Mouse (Mus musculus): ENCODE results near the gene Vwa5b1.

The Vwa5b1 gene

GRCm38 (mm10) chr4:138635428-138636145, at the start of gene Vwa5b1:
Gene Vwa5b1 (minus strand): TSS chr4:138635884.
- DNase-seq (ENCODE audit: low read depth) = no peak

GRCm38 (mm10) chr4:138682760-138683159, 47.1 kb upstream of the Vwa5b1 start:
- DNase-seq (ENCODE audit: low read depth) = no peak

- no peak for DNase-seq (ENCODE audit: low read depth)
Measured at GRCm38 (mm10) chr4:138680124-138680523, 44.4 kb upstream of the Vwa5b1 start.

GRCm38 (mm10) chr4:138677579-138677978, 41.9 kb upstream of the Vwa5b1 start:
- no peak for DNase-seq (ENCODE audit: low read depth)

GRCm38 (mm10) chr4:138676480-138676879, 40.8 kb upstream of the Vwa5b1 start:
- peak; percentile 8 for DNase-seq (ENCODE audit: low read depth)

- no peak for DNase-seq (ENCODE audit: low read depth)
Measured at GRCm38 (mm10) chr4:138672160-138672559, 36.5 kb upstream of the Vwa5b1 start.

- no peak for DNase-seq (ENCODE audit: low read depth)
Measured at GRCm38 (mm10) chr4:138670093-138670889, 34.6 kb upstream of the Vwa5b1 start.

GRCm38 (mm10) chr4:138666521-138666920, 30.8 kb upstream of the Vwa5b1 start:
- no peak for DNase-seq (ENCODE audit: low read depth)

- no peak for DNase-seq (ENCODE audit: low read depth)
Measured at GRCm38 (mm10) chr4:138659936-138660602, 24.4 kb upstream of the Vwa5b1 start.

GRCm38 (mm10) chr4:138653056-138653455, 17.4 kb upstream of the Vwa5b1 start:
- no peak for DNase-seq (ENCODE audit: low read depth)

GRCm38 (mm10) chr4:138651881-138652280, 16.2 kb upstream of the Vwa5b1 start:
- DNase-seq (ENCODE audit: low read depth) = no peak

- DNase-seq (ENCODE audit: low read depth) = no peak
Measured at GRCm38 (mm10) chr4:138648096-138648635, 12.5 kb upstream of the Vwa5b1 start.

GRCm38 (mm10) chr4:138642272-138642671, 6.6 kb upstream of the Vwa5b1 start:
- DNase-seq (ENCODE audit: low read depth) = no peak

- no peak for DNase-seq (ENCODE audit: low read depth)
Measured at GRCm38 (mm10) chr4:138636146-138636511, 445 bp upstream of the Vwa5b1 start.

- DNase-seq (ENCODE audit: low read depth) = no peak
Measured at GRCm38 (mm10) chr4:138628256-138628655, 7.4 kb downstream of the Vwa5b1 start.

- DNase-seq (ENCODE audit: low read depth) = no peak
Measured at GRCm38 (mm10) chr4:138614454-138614853, 21.2 kb downstream of the Vwa5b1 start.

GRCm38 (mm10) chr4:138601926-138602325, 33.8 kb downstream of the Vwa5b1 start:
- DNase-seq (ENCODE audit: low read depth) = no peak

- peak; percentile 16 for DNase-seq (ENCODE audit: low read depth)
Measured at GRCm38 (mm10) chr4:138597904-138598347, 37.8 kb downstream of the Vwa5b1 start.

GRCm38 (mm10) chr4:138596391-138597130, 39.1 kb downstream of the Vwa5b1 start:
- DNase-seq (ENCODE audit: low read depth) = no peak

- no peak for DNase-seq (ENCODE audit: low read depth)
Measured at GRCm38 (mm10) chr4:138584946-138585345, 50.7 kb downstream of the Vwa5b1 start.

- no peak for DNase-seq (ENCODE audit: low read depth)
Measured at GRCm38 (mm10) chr4:138582446-138582845, 53.2 kb downstream of the Vwa5b1 start.

GRCm38 (mm10) chr4:138578406-138578805, 57.3 kb downstream of the Vwa5b1 start:
- DNase-seq (ENCODE audit: low read depth) = no peak
